Mouse (Mus musculus) regulatory T cell (primary cell): Measurements from ENCODE around the gene Kcng4.

ENCODE experiments used
- in situ Hi-C: fragments of 300-600 bp; cut with MboI, MseI; formaldehyde crosslinking; loops from one replicate; pipeline ENCODE4 v1.15.1; 2025; ENCODE audit warnings: high pct_unique_total_duplicates

Kcng4 gene

GRCm38 (mm10) chr8:119616358-119616757, 19.1 kb downstream of the Kcng4 start:
- in situ Hi-C loops = no loop called here

- in situ Hi-C loops = no loop called here
Measured at GRCm38 (mm10) chr8:119615096-119615495, 20.4 kb downstream of the Kcng4 start.

- in situ Hi-C loops = no loop called here
Measured at GRCm38 (mm10) chr8:119612471-119612870, 23.0 kb downstream of the Kcng4 start, which contains the start of gene Adad2. Gene Adad2, plus strand, starts transcription at chr8:119612747.

GRCm38 (mm10) chr8:119606224-119606623, 29.3 kb downstream of the Kcng4 start:
- in situ Hi-C loops = loop anchor here (10.0 kb wide), 1 partner anchor 191 kb away; no protein-coding TSS in a partner anchor

GRCm38 (mm10) chr8:119604996-119605395, 30.5 kb downstream of the Kcng4 start, which contains the start of gene Taf1c:
Gene Taf1c, minus strand, starts transcription at chr8:119605222.
- in situ Hi-C loops = loop anchor here (5.0 to 10.0 kb wide), 2 partner anchors 58 to 190 kb away; no protein-coding TSS in a partner anchor

DNA sequence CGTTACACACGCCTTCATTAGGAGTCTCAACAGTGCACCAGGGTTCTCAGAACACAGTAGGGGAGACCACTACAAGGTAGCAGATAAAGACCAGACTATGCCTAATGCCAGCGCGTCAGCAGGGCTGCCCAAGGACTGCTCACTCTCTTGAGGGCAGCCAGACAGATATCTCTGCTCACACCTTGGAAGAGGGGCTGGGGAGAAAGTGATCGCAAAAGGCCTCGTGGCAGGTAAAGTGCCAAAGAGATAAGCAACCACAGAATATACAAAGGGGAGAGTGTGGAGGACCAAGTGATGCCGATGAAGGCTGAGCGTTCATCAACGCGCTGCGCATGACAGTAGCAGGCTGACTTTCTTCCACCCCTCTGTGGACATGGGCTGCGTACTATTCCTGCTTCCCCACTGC, 31.1 kb downstream of the Kcng4 start:
- in situ Hi-C loops = loop anchor here (5.0 to 10.0 kb wide), 2 partner anchors 57 to 190 kb away; no protein-coding TSS in a partner anchor

DNA sequence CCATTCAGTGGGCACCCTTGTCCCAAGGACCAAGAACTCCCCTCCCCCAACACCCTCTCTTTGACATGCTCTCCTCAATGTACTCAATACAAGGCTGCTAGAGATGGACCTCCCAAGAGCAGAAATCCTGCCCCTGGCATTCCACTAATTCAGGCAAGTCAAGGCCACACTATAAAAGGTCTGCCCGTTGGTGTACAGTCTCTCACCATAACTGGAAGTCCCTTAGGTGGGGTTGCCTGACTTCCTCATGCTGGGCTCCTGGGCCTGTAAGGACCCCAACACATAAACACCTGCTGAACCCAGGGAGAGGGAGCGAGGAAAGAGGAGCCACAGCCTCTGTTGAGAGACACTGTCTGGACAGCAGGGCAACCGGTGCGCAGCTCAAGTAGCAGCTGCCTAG, 31.7 kb downstream of the Kcng4 start:
- in situ Hi-C loops = loop anchor here (5.0 to 10.0 kb wide), 2 partner anchors 56 to 189 kb away; no protein-coding TSS in a partner anchor

- in situ Hi-C loops = no loop called here
Measured at GRCm38 (mm10) chr8:119591456-119591855, 44.0 kb downstream of the Kcng4 start.

- in situ Hi-C loops = no loop called here
Measured at GRCm38 (mm10) chr8:119590348-119590747, 45.1 kb downstream of the Kcng4 start.

GRCm38 (mm10) chr8:119588844-119589243, 46.6 kb downstream of the Kcng4 start:
- in situ Hi-C loops = no loop called here

GRCm38 (mm10) chr8:119588321-119588720, 47.2 kb downstream of the Kcng4 start:
- in situ Hi-C loops = no loop called here

DNA sequence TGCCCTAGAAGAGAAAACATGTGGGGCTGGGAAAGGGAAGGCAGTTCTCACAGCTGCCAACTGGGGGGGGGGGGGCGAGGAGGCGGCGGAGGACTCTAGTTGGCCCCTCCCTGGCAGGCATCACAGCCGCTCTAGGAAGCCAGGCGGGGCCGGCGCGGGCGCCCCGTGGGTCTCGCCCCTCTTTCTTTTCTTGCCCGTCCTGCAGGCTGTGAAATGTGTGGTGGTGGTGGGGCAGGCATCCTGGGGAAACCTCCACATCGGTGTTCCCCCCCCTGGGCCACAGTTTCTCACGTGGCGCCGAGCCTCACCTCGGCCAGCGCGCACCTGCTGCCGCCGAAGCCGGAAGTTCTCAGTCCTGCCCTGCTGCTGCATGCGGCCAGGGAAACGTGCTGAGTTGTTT, 49.6 kb downstream of the Kcng4 start:
- in situ Hi-C loops = no loop called here

DNA sequence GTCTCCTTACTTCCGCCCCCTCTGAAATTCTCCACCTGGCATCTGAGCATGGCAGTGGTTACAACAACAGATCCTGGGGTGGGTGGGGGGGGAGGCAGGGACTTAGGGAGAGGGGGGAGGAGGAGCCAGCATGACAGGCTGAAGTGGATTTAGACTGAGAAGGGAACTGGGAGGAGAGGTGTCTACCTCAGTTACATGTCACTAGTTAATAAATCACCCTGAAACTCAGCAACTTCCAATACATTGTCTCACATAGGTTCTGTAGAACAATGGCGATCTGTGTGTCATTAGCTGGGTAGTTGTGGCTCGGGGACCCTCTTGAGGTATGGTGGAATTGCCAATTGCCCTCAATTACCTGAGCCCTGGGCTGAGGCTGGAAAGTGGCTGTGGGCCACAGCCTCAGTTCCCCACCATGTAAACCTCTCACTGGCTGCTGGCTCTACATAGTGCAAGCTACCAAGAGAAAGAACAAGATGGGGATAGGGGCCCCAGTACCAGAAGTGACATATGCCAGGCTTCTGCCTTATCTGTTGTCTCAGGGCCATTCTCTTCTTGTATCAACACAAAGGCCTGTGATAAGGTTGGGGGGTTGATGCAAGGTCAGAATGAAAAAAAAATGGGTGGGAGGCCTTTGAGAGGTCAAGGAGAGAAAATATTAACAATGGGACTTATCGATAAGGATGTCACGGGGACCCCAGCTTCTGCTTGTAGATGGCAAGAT, 54.9 kb downstream of the Kcng4 start:
- in situ Hi-C loops = no loop called here

GRCm38 (mm10) chr8:119579096-119579495, 56.4 kb downstream of the Kcng4 start:
- in situ Hi-C loops = no loop called here

GRCm38 (mm10) chr8:119575366-119575726, 60.1 kb downstream of the Kcng4 start:
- in situ Hi-C loops = no loop called here

DNA sequence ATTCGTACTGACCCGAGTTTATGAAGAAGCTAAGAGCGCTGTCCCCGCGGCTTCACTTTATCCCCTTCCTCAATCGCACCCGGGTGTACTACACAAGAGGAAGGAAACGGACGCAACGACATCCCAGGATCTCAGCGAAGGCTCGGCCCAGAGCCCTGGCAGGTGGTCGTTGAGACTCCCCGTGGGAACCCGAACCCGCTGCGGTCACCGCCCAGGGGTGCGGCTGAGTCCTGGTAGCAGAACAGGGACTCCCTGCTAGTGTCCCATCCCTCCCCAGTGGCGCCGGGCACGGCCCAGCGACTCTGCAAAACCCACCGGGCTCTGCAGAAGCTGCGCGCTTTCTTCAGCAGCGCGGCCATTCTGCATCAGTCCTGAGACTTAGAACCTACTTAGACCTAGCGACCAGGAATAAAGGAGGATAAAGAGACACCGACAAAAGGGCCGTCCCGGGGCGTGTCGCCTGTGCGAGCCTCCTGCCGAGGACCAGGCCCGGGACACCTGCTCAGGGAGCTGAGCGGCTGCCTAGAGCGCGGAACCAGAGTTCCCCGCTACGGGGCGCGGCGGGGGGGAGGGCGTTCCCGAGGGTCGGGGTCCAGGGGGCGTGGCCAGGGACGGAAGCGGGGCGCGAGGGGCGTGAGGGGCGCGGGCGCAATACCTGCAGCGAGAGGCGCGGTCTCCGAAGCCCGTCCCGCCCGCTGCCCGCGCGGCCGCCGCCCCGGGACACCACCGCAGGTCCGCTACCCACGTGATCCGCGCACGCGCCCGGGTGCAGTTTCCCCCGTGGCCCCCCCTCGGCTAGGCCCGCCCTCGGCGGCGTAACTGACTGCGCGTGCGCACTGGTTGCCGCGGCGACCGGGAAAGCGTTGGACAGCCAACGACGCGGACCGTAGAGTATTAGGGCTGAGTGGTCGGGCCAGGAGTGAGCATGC, 60.8 kb downstream of the Kcng4 start, which contains the start of the genes Hsdl1 and Dnaaf1:
Gene Hsdl1, minus strand, starts transcription at position 747 of the 929 bp plus-strand sequence.
Gene Dnaaf1, plus strand, starts transcription at position 799 of the 929 bp plus-strand sequence.
- in situ Hi-C loops = no loop called here
